Mouse (Mus musculus) kidney, adult 2 months (tissue): ENCODE data around the gene Morn1.

ENCODE experiments used
- CTCF ChIP-seq: fragments of 200-500 bp; conservative IDR thresholded peaks from 2 replicates; pipeline ENCODE4 v1.5.1; 2011; ENCODE audit warnings: low read depth, mild to moderate bottlenecking, control low read depth, low read length, moderate library complexity, mixed read lengths; ENCODE audit not compliant: insufficient read depth, insufficient read length
- POLR2A ChIP-seq: fragments of 200-500 bp; IDR thresholded peaks from one replicate; pipeline ENCODE4 v1.6.1; 2011; ENCODE audit warnings: low read depth, low read length, control low read depth

GRCm38 (mm10) chr4:155142836-155143235 is 56.5 kb downstream of the Morn1 start:
- TF ChIP-seq CTCF (no peak), POLR2A (no peak)
